Mouse (Mus musculus): ENCODE measurements around the gene Gpam. TPM values are rescaled to one million over a fixed set of nuclear protein-coding genes. Genes with fewer than 3 reads are reported as not detected.

Gene Gpam
- polyA plus RNA-seq, 1 experiment, result 0.04 TPM

DNA sequence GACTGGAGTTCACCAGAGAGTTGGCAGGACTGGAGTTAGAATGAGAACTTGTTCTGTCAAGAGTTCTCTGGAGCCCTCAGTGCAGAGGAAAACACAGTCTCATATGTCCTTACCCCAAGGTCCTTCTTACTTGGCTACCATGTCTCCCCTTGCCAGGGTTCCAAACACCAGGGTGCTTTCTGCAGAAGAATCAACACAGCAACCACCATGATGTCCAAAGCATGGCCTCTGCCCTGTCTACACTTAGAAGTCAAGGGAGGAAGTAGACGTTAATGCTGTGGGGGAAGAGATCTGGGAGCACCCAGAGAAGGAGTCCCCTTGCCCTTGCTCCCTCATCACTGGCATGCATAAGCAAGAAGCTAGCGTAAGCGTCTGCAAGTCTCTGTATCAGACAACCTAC lies 9.0 kb downstream of the Gpam start:
- Histone ChIP-seq H3K4me3 (replicated peaks) (no peak overlapping the region), H3K4me1 (ENCODE audit: control insufficient read depth) (0 out of 2 replicates have a peak, but pooled peaks cover 2% of the 10 kb centered on the region), H3K36me3 (ENCODE audit: control insufficient read depth) (peaks cover 3% of the 10 kb centered on the region; the same call in 1 of the 2 replicates), H3K27me3 (ENCODE audit: control insufficient read depth) (no peaks in the 10 kb centered on the region; the same call in 1 of the 2 replicates), H3K9me3 (ENCODE audit: control insufficient read depth, low read length) (no peaks in the 10 kb centered on the region)
- no peak for TF ChIP-seq TAL1 (IDR thresholded peaks at IDR 0.05; ENCODE audit: low read length)
- TF ChIP-seq GATA1 (IDR thresholded peaks at IDR 0.05; ENCODE audit: low read length), result no peak

DNA sequence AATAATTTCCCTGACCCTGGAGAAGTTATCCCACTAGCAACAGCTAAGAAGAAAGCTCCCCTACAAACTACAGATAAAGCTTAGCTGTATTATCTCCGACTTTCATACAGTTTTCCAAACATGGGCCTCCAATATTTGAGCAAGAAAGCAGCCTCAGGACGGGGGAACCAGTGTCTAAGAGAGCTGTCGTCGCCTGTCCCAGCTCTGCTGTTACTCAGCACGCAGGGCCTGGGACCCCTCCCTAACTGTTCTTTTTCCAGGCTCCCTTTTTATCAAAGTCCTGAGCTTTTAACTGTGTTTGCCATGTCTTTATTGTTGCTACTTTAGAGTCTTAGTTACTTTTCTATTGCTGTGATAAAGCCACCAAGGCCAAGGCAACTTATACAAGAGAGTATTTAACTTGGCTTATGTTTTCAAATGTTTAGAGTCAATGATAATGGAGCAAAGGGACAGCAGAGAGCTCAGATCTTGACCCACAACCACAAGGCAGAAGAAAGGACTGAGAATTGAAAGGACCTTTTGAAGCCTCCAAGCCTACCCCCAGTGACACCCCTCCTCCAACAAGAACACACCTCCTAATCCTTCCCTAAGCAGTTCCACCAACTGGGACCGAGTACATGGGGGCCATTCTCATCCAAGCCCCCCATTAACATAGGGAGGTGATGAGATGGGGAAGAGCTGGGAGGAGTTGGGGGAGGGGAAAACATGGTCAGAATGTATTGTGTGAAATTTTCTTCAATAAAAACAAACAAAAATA lies 9.8 kb downstream of the Gpam start:
- Histone ChIP-seq H3K27me3 (ENCODE audit: control insufficient read depth) (no peaks in the 10 kb centered on the region; the same call in 1 of the 2 replicates), H3K36me3 (ENCODE audit: control insufficient read depth) (peaks cover 3% of the 10 kb centered on the region; the same call in 1 of the 2 replicates), H3K4me1 (ENCODE audit: control insufficient read depth) (0 out of 2 replicates have a peak, but pooled peaks cover 2% of the 10 kb centered on the region), H3K9me3 (ENCODE audit: control insufficient read depth, low read length) (no peaks in the 10 kb centered on the region), H3K4me3 (replicated peaks) (no peak overlapping the region)
- TF ChIP-seq GATA1 (IDR thresholded peaks at IDR 0.05; ENCODE audit: low read length), result no peak
- TF ChIP-seq TAL1 (IDR thresholded peaks at IDR 0.05; ENCODE audit: low read length), result no peak

DNA sequence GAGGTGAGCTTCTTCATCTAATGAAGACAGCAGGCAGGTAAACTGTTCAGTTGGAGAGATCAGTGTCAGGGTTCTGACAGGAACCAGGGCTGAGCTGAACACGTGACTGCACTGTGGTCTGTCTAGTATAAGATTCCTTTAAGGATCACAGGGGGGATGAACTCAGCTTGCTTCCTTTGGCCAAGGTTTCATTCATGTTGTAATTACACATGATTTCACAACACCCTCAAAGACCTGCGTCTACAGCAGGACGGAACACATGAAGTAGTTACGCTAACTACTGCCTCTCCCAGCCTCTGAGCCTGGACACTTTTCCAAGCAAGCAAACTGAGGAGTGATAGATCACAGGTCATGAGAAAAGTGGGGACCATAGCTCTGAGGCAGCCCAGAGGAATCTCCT lies 11.5 kb downstream of the Gpam start:
- Histone ChIP-seq H3K4me1 (ENCODE audit: control insufficient read depth) (no peaks in the 10 kb centered on the region), H3K36me3 (ENCODE audit: control insufficient read depth) (peaks cover 3% of the 10 kb centered on the region; the same call in 1 of the 2 replicates), H3K27me3 (ENCODE audit: control insufficient read depth) (no peaks in the 10 kb centered on the region; the same call in 1 of the 2 replicates), H3K4me3 (replicated peaks) (no peak overlapping the region), H3K9me3 (ENCODE audit: control insufficient read depth, low read length) (no peaks in the 10 kb centered on the region)
- TF ChIP-seq GATA1 (IDR thresholded peaks at IDR 0.05; ENCODE audit: low read length), result no peak
- no peak for TF ChIP-seq TAL1 (IDR thresholded peaks at IDR 0.05; ENCODE audit: low read length)

DNA sequence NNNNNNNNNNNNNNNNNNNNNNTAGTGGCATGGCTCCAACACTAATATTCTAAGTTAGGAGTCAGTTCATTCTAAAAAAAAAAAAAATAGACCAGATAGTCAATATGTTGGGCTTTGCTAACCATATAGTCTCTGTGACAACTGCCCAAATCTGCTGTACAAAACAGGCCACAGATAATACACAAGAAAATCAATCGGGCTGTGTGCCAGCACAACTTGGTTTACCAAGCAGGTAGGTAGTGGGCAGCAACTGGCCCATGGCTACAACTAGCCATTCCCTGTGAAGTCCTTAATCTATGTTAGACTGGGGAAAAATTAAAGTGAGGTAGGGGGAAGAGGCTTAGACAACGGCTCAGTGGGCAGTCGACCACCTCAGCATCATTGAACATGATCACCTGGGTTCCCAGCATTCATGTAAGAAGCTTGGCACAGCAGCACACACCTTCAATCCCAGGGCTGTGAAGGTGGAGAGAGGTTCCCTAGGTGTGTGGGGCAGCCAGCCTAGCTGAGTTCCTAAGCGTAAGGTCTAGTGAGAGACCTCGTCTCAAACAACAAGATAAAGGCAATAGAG lies 12.1 kb downstream of the Gpam start:
- no peak for TF ChIP-seq TAL1 (IDR thresholded peaks at IDR 0.05; ENCODE audit: low read length)
- TF ChIP-seq GATA1 (IDR thresholded peaks at IDR 0.05; ENCODE audit: low read length), result no peak
- Histone ChIP-seq H3K4me3 (replicated peaks) (no peak overlapping the region), H3K36me3 (ENCODE audit: control insufficient read depth) (peaks cover 3% of the 10 kb centered on the region; the same call in 1 of the 2 replicates), H3K4me1 (ENCODE audit: control insufficient read depth) (no peaks in the 10 kb centered on the region), H3K27me3 (ENCODE audit: control insufficient read depth) (no peaks in the 10 kb centered on the region; the same call in none of the 2 replicates), H3K9me3 (ENCODE audit: control insufficient read depth, low read length) (no peaks in the 10 kb centered on the region)

DNA sequence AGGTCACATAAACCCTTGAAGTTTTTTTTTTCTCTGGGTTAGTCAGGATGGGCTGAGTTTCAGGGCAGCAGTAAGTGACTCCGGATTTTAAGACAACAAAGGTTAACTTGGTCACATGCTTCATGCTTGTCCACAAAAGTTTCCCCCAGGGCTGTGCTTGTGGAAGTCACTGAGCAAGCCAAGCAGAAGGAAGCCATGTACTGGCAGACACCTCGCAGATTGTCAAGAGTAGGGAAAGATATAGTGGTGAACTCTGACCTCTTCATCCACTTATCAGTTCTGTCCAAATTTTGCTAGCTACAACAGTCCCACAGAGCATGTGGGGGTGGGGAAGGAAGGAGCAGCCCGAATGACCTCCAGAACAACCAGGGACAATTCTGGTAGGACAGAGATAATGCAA lies 19.1 kb downstream of the Gpam start:
- H3K9me3 ChIP-seq (ENCODE audit: control insufficient read depth, low read length), result no peaks in the 10 kb centered on the region
- H3K4me1 ChIP-seq (ENCODE audit: control insufficient read depth), result no peaks in the 10 kb centered on the region
- TF ChIP-seq TAL1 (IDR thresholded peaks at IDR 0.05; ENCODE audit: low read length) (no peak), GATA1 (IDR thresholded peaks at IDR 0.05; ENCODE audit: low read length) (no peak)
- peaks cover 4% of the 10 kb centered on the region; the same call in 1 of the 2 replicates for H3K27me3 ChIP-seq (ENCODE audit: control insufficient read depth)
- H3K36me3 ChIP-seq (ENCODE audit: control insufficient read depth), result no peaks in the 10 kb centered on the region; the same call in 1 of the 2 replicates
- H3K4me3 ChIP-seq (replicated peaks), result no peak overlapping the region

DNA sequence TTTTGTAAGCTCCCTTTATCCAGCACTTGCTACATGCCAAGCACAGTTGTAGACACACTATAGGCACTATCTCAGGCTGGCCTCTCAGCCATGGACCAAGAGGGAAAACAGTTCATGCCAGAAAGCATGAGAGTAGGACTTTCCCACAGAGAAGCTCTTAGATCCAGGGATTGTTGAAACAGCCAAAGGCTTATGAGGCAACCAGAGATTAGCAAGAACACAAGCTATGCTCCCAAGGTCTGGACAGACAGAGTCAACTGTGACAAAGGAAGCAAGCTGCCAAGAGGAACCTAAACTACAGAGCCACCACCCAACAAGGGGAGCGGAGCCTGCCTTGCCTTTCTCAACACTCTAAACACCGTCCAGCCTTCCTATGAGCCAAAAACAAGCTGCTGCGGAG lies 21.1 kb downstream of the Gpam start:
- Histone ChIP-seq H3K4me1 (ENCODE audit: control insufficient read depth) (no peaks in the 10 kb centered on the region), H3K27me3 (ENCODE audit: control insufficient read depth) (peaks cover 4% of the 10 kb centered on the region; the same call in 1 of the 2 replicates), H3K4me3 (replicated peaks) (no peak overlapping the region), H3K36me3 (ENCODE audit: control insufficient read depth) (no peaks in the 10 kb centered on the region; the same call in 1 of the 2 replicates), H3K9me3 (ENCODE audit: control insufficient read depth, low read length) (no peaks in the 10 kb centered on the region)
- no peak for TF ChIP-seq GATA1 (IDR thresholded peaks at IDR 0.05; ENCODE audit: low read length)
- no peak for TF ChIP-seq TAL1 (IDR thresholded peaks at IDR 0.05; ENCODE audit: low read length)

DNA sequence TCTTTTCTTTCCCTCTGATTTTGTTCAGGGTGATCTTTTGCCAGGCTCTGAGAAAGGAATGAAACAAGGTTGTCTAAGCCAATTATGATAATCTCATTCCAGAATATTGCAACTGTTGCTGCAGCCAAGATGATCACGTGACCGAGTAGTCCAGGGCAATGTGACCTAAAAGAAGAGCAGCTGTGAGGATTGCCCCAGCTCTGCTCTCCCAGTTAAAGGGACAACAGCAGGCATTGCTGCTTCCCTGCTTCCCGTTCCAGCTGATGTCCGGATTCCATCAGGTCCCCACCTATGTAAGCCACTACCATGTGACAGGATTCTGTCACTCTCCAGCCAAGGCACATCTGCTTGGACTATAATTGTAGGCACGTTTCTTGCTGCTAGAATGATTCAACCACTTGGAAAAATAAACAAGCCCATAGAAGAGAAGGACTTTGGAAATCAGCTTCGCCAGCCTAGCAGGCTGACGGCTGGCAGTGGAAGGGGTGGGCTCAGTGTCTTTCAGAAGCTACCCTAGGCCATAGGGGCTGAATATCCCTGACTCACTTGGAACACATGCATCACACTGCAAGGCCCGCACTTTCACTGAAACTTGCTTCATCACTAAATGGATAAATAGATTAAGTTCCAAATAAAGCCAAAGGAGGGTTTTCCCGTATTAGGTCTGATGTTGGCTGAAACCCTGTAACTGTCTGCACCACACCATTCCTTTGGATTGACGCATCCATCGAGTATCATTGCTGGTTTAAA lies 23.8 kb downstream of the Gpam start:
- no peak for TF ChIP-seq TAL1 (IDR thresholded peaks at IDR 0.05; ENCODE audit: low read length)
- TF ChIP-seq GATA1 (IDR thresholded peaks at IDR 0.05; ENCODE audit: low read length), result no peak
- no peaks in the 10 kb centered on the region for H3K9me3 ChIP-seq (ENCODE audit: control insufficient read depth, low read length)
- H3K4me3 ChIP-seq (replicated peaks), result no peak overlapping the region
- no peaks in the 10 kb centered on the region for H3K36me3 ChIP-seq (ENCODE audit: control insufficient read depth)
- H3K27me3 ChIP-seq (ENCODE audit: control insufficient read depth), result peaks cover 2% of the 10 kb centered on the region; the same call in 1 of the 2 replicates
- H3K4me1 ChIP-seq (ENCODE audit: control insufficient read depth), result peaks cover 19% of the 10 kb centered on the region

DNA sequence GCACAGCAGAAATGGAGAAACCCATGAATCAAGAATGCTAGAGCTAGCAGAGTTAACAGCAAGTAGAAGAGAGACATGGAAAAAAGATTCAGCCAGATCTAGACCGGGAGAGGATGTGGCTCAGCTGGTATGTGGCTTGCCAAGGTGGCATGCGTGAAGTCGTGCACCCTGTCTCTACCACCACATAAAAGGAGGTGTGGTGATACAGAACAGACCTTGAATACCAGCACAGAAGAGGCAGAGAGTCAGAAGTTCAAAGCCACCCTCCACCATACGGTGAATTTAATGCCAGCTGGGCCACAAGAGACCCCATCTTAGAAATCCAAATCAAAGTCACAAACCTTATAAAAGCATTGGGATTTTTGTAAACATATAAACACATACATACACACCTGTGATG lies 25.4 kb downstream of the Gpam start:
- TF ChIP-seq GATA1 (IDR thresholded peaks at IDR 0.05; ENCODE audit: low read length) (no peak), TAL1 (IDR thresholded peaks at IDR 0.05; ENCODE audit: low read length) (no peak)
- H3K36me3 ChIP-seq (ENCODE audit: control insufficient read depth), result no peaks in the 10 kb centered on the region; the same call in 1 of the 2 replicates
- peaks cover 29% of the 10 kb centered on the region for H3K4me1 ChIP-seq (ENCODE audit: control insufficient read depth)
- H3K9me3 ChIP-seq (ENCODE audit: control insufficient read depth, low read length), result no peaks in the 10 kb centered on the region
- H3K27me3 ChIP-seq (ENCODE audit: control insufficient read depth), result peaks cover 2% of the 10 kb centered on the region; the same call in 1 of the 2 replicates
- no peak overlapping the region for H3K4me3 ChIP-seq (replicated peaks)

All from erythroblast, embryonic 14.5 days (primary cell).